Mouse (Mus musculus) layer of hippocampus, postnatal 10 days (tissue): Measurements from ENCODE around the gene Lmod1. TPM values are rescaled to one million over a fixed set of nuclear protein-coding genes. Genes with fewer than 3 reads are reported as not detected.

Source experiments
- DNase-seq, 2 experiments: peaks; one replicate each; pipeline ENCODE4 v3.0.0; 2021; ENCODE audit warnings: low spot score in 2 of 2
- total RNA-seq, 2 experiments: library from RNA; stranded (reverse); gene quantifications; 2 replicates each; pipeline ENCODE4 v1.2.3; 2021

Gene Lmod1
- total RNA-seq, 2 experiments from 2014 or later, result 0.30 to 0.62 TPM

GRCm38 (mm10) chr1:135361491-135361890 is 36.9 kb downstream of the Lmod1 start:
- no peak for DNase-seq

- DNase-seq, result no peak
These were observed 37.5 kb downstream of the Lmod1 start for GRCm38 (mm10) chr1:135362115-135362514.

GRCm38 (mm10) chr1:135363446-135363845 is 38.8 kb downstream of the Lmod1 start:
- DNase-seq, result no peak

GRCm38 (mm10) chr1:135366380-135366779 is 41.8 kb downstream of the Lmod1 start:
- DNase-seq, result no peak

GRCm38 (mm10) chr1:135367005-135367404 is 42.4 kb downstream of the Lmod1 start:
- no peak for DNase-seq

- DNase-seq, result no peak
These were observed 43.0 kb downstream of the Lmod1 start for GRCm38 (mm10) chr1:135367595-135367994.

- DNase-seq, result peak; percentile 94
These were observed 43.6 kb downstream of the Lmod1 start for GRCm38 (mm10) chr1:135368245-135368644.

GRCm38 (mm10) chr1:135368982-135369381 is 44.4 kb downstream of the Lmod1 start:
- DNase-seq, result peak; percentile 60 to 68

GRCm38 (mm10) chr1:135369415-135369814 is 44.8 kb downstream of the Lmod1 start:
- no peak for DNase-seq

GRCm38 (mm10) chr1:135373171-135373677 is 48.6 kb downstream of the Lmod1 start:
- no peak for DNase-seq

GRCm38 (mm10) chr1:135374175-135374867 is 49.7 kb downstream of the Lmod1 start:
- DNase-seq, result peak; percentile 43

GRCm38 (mm10) chr1:135374868-135375581 is 50.4 kb downstream of the Lmod1 start, which contains the start of gene Shisa4:
Gene Shisa4 (minus strand): TSS chr1:135375237.
- DNase-seq, result peak; percentile 81 to 88

GRCm38 (mm10) chr1:135378576-135378975 is 54.0 kb downstream of the Lmod1 start:
- DNase-seq, result no peak

- DNase-seq, result no peak
These were observed 54.4 kb downstream of the Lmod1 start for GRCm38 (mm10) chr1:135379048-135379447.

- peak; percentile 32 to 49 for DNase-seq
These were observed 55.7 kb downstream of the Lmod1 start for GRCm38 (mm10) chr1:135380071-135380991.

- DNase-seq, result peak; percentile 38 to 48
These were observed 57.0 kb downstream of the Lmod1 start for GRCm38 (mm10) chr1:135381560-135381959.

GRCm38 (mm10) chr1:135384171-135384570 is 59.6 kb downstream of the Lmod1 start:
- no peak for DNase-seq

GRCm38 (mm10) chr1:135385161-135385560 is 60.6 kb downstream of the Lmod1 start:
- no peak for DNase-seq

- no peak for DNase-seq
These were observed 74.9 kb downstream of the Lmod1 start for GRCm38 (mm10) chr1:135399466-135399865.

GRCm38 (mm10) chr1:135401452-135402110 is 77.0 kb downstream of the Lmod1 start:
- no peak for DNase-seq

GRCm38 (mm10) chr1:135405356-135405755 is 80.7 kb downstream of the Lmod1 start:
- DNase-seq, result no peak
